Mouse (Mus musculus): ENCODE data around the gene Mmp20. TPM values are rescaled to one million over a fixed set of nuclear protein-coding genes. Genes with fewer than 3 reads are reported as not detected.

The Mmp20 gene
- total and polyA plus RNA-seq, 3 experiments: not detected

GRCm38 (mm10) chr9:7708698-7709097, 80.7 kb downstream of the Mmp20 start:
- Histone ChIP-seq H3K27ac (ENCODE audit: control insufficient read depth, low read depth, low read length) (no peak overlapping the region), H3K4me3 (ENCODE audit: control insufficient read depth in 1 of 2, insufficient read depth in 1 of 2, low read depth in 2 of 2, low read length in 2 of 2) (no peak overlapping the region), H3K4me1 (ENCODE audit: control insufficient read depth in 1 of 2, insufficient read depth in 2 of 2, low read length in 2 of 2) (no peaks in the 10 kb centered on the region), H3K27me3 (ENCODE audit: control insufficient read depth in 1 of 2, insufficient read depth in 2 of 2, low read length in 2 of 2) (peaks cover 0 to 4% of the 10 kb centered on the region in 2 experiments; a peak in 2 of 4 replicates), H3K79me2 (ENCODE audit: control insufficient read depth, insufficient read depth, low read length, poor library complexity) (no peaks in the 10 kb centered on the region), H3K9me3 (replicated peaks; ENCODE audit: insufficient read depth, low read length) (no peaks in the 10 kb centered on the region), H3K36me3 (ENCODE audit: control insufficient read depth in 1 of 2, insufficient read depth in 2 of 2, low read length in 2 of 2) (no peaks in the 10 kb centered on the region), H3K9ac (ENCODE audit: control insufficient read depth, low read depth, low read length, poor library complexity, severe bottlenecking) (no peak overlapping the region)
- no peak for DNase-seq (ENCODE audit: low read depth, low spot score)
- TF ChIP-seq TCF12 (IDR thresholded peaks at IDR 0.05; ENCODE audit: low read depth, low read length) (no peak), CTCF (IDR thresholded peaks at IDR 0.05 in 2 of 3, conservative IDR thresholded peaks at IDR 0.05 in 1 of 3; ENCODE audit: control insufficient read depth in 1 of 3, insufficient read depth in 1 of 3, low read depth in 2 of 3, low read length in 3 of 3, poor library complexity in 1 of 3, severe bottlenecking in 1 of 3) (no peak), ZKSCAN1 (IDR thresholded peaks at IDR 0.05; ENCODE audit: low read depth, low read length) (no peak), MYC (IDR thresholded peaks at IDR 0.05; ENCODE audit: low read depth, low read length) (no peak), GATA1 (IDR thresholded peaks at IDR 0.05; ENCODE audit: low read depth, low read length) (no peak), NRF1 (IDR thresholded peaks at IDR 0.05; ENCODE audit: insufficient read depth, low read depth, low read length, poor library complexity, severe bottlenecking) (no peak), MYB (IDR thresholded peaks at IDR 0.05; ENCODE audit: low read depth, low read length) (no peak), GABPA (IDR thresholded peaks at IDR 0.05; ENCODE audit: low read depth, low read length) (no peak), SIN3A (IDR thresholded peaks at IDR 0.05; ENCODE audit: low read length) (no peak), UBTF (IDR thresholded peaks at IDR 0.05; ENCODE audit: borderline replicate concordance, insufficient read depth, low read depth, low read length) (no peak), ETS1 (IDR thresholded peaks at IDR 0.05; ENCODE audit: low read depth, low read length) (no peak), USF2 (IDR thresholded peaks at IDR 0.05; ENCODE audit: borderline replicate concordance in 1 of 2, insufficient read depth in 1 of 2, low read depth in 1 of 2, low read length in 2 of 2) (no peak), HCFC1 (IDR thresholded peaks at IDR 0.05; ENCODE audit: low read depth, low read length) (no peak), TAL1 (IDR thresholded peaks at IDR 0.05; ENCODE audit: low read length) (no peak), TBP (IDR thresholded peaks at IDR 0.05; ENCODE audit: low read depth, low read length) (no peak)

GRCm38 (mm10) chr9:7711196-7711595, 83.2 kb downstream of the Mmp20 start:
- Histone ChIP-seq H3K79me2 (ENCODE audit: control insufficient read depth, insufficient read depth, low read length, poor library complexity) (no peaks in the 10 kb centered on the region), H3K4me3 (ENCODE audit: control insufficient read depth in 1 of 2, insufficient read depth in 1 of 2, low read depth in 2 of 2, low read length in 2 of 2) (no peak overlapping the region), H3K9ac (ENCODE audit: control insufficient read depth, low read depth, low read length, poor library complexity, severe bottlenecking) (no peak overlapping the region), H3K27me3 (ENCODE audit: control insufficient read depth in 1 of 2, insufficient read depth in 2 of 2, low read length in 2 of 2) (peaks cover 0 to 4% of the 10 kb centered on the region in 2 experiments; a peak in 2 of 4 replicates), H3K27ac (ENCODE audit: control insufficient read depth, low read depth, low read length) (no peak overlapping the region), H3K4me1 (ENCODE audit: control insufficient read depth in 1 of 2, insufficient read depth in 2 of 2, low read length in 2 of 2) (no peaks in the 10 kb centered on the region), H3K9me3 (replicated peaks; ENCODE audit: insufficient read depth, low read length) (no peaks in the 10 kb centered on the region), H3K36me3 (ENCODE audit: control insufficient read depth in 1 of 2, insufficient read depth in 2 of 2, low read length in 2 of 2) (no peaks in the 10 kb centered on the region)
- DNase-seq (ENCODE audit: low read depth, low spot score): no peak
- TF ChIP-seq SMC3 (IDR thresholded peaks at IDR 0.05; ENCODE audit: low read depth, low read length) (no peak), RCOR1 (IDR thresholded peaks at IDR 0.05; ENCODE audit: low read depth, low read length) (no peak), RAD21 (IDR thresholded peaks at IDR 0.05; ENCODE audit: low read depth, low read length) (no peak), HCFC1 (IDR thresholded peaks at IDR 0.05; ENCODE audit: low read depth, low read length) (no peak), GATA1 (IDR thresholded peaks at IDR 0.05; ENCODE audit: low read depth, low read length) (no peak), SIN3A (IDR thresholded peaks at IDR 0.05; ENCODE audit: low read length) (no peak), BHLHE40 (IDR thresholded peaks at IDR 0.05; ENCODE audit: borderline replicate concordance, low read depth, low read length) (no peak), USF1 (IDR thresholded peaks at IDR 0.05; ENCODE audit: low read depth, low read length) (no peak), GABPA (IDR thresholded peaks at IDR 0.05; ENCODE audit: low read depth, low read length) (no peak)

Data from MEL (cell line).